Mouse (Mus musculus) forebrain, embryonic 16.5 days (tissue): ENCODE results near the gene C87436. TPM values are rescaled to one million over a fixed set of nuclear protein-coding genes. Genes with fewer than 3 reads are reported as not detected.

Experiments
- ATAC-seq: fragments of 200-750 bp; cut with Nextera tagmentation; 2 replicates; pipeline ENCODE4 v1.8.0; 2017; ENCODE audit warnings: mild to moderate bottlenecking, moderate library complexity
- H3K27ac ChIP-seq: fragments of 300-500 bp; sonication (generic); 2 replicates; pipeline ENCODE4 v1.5.1; 2014; ENCODE audit warnings: low read length, control low read depth
- H3K27me3 ChIP-seq: fragments of 300-500 bp; sonication (generic); replicated peaks from 2 replicates; pipeline ENCODE4 v1.6.1; 2014; ENCODE audit warnings: low read length; ENCODE audit not compliant: control insufficient read depth, insufficient read depth
- H3K36me3 ChIP-seq: fragments of 300-500 bp; sonication (generic); 2 replicates; pipeline ENCODE4 v1.6.1; 2014; ENCODE audit not compliant: control insufficient read depth, insufficient read depth
- H3K4me1 ChIP-seq: fragments of 300-500 bp; sonication (generic); replicated peaks from 2 replicates; pipeline ENCODE4 v1.6.1; 2014; ENCODE audit warnings: low read length; ENCODE audit not compliant: control insufficient read depth, insufficient read depth
- H3K4me2 ChIP-seq: fragments of 300-500 bp; sonication (generic); 2 replicates; pipeline ENCODE4 v1.6.1; 2014; ENCODE audit warnings: mild to moderate bottlenecking, low read length, control low read depth
- H3K4me3 ChIP-seq: fragments of 300-500 bp; sonication (generic); replicated peaks from 2 replicates; pipeline ENCODE4 v1.5.1; 2014; ENCODE audit warnings: mild to moderate bottlenecking, low read length, control low read depth
- H3K9ac ChIP-seq: fragments of 300-500 bp; sonication (generic); replicated peaks from 2 replicates; pipeline ENCODE4 v1.6.1; 2014; ENCODE audit warnings: low read depth, low read length, control low read depth
- H3K9me3 ChIP-seq: fragments of 300-500 bp; sonication (generic); 2 replicates; pipeline ENCODE4 v1.6.1; 2016; ENCODE audit warnings: low read length; ENCODE audit not compliant: control insufficient read depth
- WGBS: fragments of 180-500 bp; shearing (Covaris S2); extraction: QIAGEN DNeasy Blood & Tissue Kit; methylation state at CpG from one replicate; pipeline ENCODE4 v1.1.7; 2014; 5-methylcytosine and 5-hydroxymethylcytosine counted together
- polyA plus RNA-seq: library from polyadenylated mRNA; unstranded; fragments of >200 nt; fragmentation: Nextera tagmentation; extraction: Ambion mirVana; gene quantifications from 2 replicates; pipeline ENCODE4 v1.2.1, GENCODE M21; 2015

Gene C87436
- polyA plus RNA-seq, 1 experiment from 2014 or later, result 34.2 TPM

- Histone ChIP-seq H3K27me3 (no peaks in the 10 kb centered on the region), H3K9me3 (no peaks in the 10 kb centered on the region)
- 90% methylated on average over 10 of the region's 10 CpGs for WGBS
Observed at GRCm38 (mm10) chr6:86441571-86441970, 3.4 kb downstream of the C87436 start.

DNA sequence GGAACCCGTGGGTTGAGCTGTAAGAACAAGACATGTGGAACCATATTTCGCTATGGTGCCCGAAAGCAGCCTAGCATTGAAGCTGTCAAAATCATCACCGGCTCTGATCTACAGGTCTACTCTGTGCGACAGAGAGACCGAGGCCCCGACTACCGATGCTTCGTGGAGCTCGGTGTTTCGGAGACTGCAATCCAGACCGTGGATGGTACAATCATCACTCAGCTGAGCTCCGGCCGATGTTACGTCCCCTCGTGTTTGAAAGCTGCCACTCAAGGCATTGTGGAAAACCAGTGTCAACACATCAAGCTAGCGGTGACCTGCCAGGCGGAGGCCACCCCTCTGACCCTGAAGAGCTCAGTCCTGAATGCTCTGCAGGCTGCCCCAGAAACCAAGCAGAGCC is 7.4 kb downstream of the C87436 start:
- Histone ChIP-seq H3K4me2 (no peak overlapping the region), H3K36me3 (peaks cover 24% of the 10 kb centered on the region), H3K4me1 (no peaks in the 10 kb centered on the region), H3K9me3 (no peaks in the 10 kb centered on the region), H3K9ac (no peak overlapping the region), H3K4me3 (no peak overlapping the region), H3K27me3 (no peaks in the 10 kb centered on the region), H3K27ac (no peak overlapping the region)
- 96% methylated on average over 18 of the region's 18 CpGs for WGBS
- ATAC-seq, result no peak

More at GRCm38 (mm10) chr6:86441571-86441970, 3.4 kb downstream of the C87436 start:
- H3K36me3 ChIP-seq, result peaks cover 14% of the 10 kb centered on the region
- H3K4me3 ChIP-seq, result no peak overlapping the region
- ATAC-seq, result no peak
- no peak overlapping the region for H3K4me2 ChIP-seq
- H3K27ac ChIP-seq, result no peak overlapping the region
- peaks cover 13% of the 10 kb centered on the region for H3K4me1 ChIP-seq
- no peak overlapping the region for H3K9ac ChIP-seq

- no peaks in the 10 kb centered on the region for H3K4me1 ChIP-seq
- ATAC-seq, result no peak
- no peak overlapping the region for H3K27ac ChIP-seq
- H3K36me3 ChIP-seq, result peaks cover 30% of the 10 kb centered on the region
- no peaks in the 10 kb centered on the region for H3K9me3 ChIP-seq
- no peaks in the 10 kb centered on the region for H3K27me3 ChIP-seq
- WGBS, result 85% methylated on average over 1 of the region's 1 CpGs
- H3K9ac ChIP-seq, result no peak overlapping the region
- H3K4me2 ChIP-seq, result no peak overlapping the region
- H3K4me3 ChIP-seq, result no peak overlapping the region
Observed at GRCm38 (mm10) chr6:86446927-86447568, 8.9 kb downstream of the C87436 start.

- Histone ChIP-seq H3K9me3 (no peaks in the 10 kb centered on the region), H3K36me3 (peaks cover 20% of the 10 kb centered on the region), H3K27me3 (no peaks in the 10 kb centered on the region), H3K4me3 (no peak overlapping the region), H3K4me1 (no peaks in the 10 kb centered on the region), H3K4me2 (no peak overlapping the region), H3K27ac (no peak overlapping the region), H3K9ac (no peak overlapping the region)
- no peak for ATAC-seq
- 96% methylated on average over 3 of the region's 3 CpGs for WGBS
Observed at GRCm38 (mm10) chr6:86456727-86457126, 18.6 kb downstream of the C87436 start.

DNA sequence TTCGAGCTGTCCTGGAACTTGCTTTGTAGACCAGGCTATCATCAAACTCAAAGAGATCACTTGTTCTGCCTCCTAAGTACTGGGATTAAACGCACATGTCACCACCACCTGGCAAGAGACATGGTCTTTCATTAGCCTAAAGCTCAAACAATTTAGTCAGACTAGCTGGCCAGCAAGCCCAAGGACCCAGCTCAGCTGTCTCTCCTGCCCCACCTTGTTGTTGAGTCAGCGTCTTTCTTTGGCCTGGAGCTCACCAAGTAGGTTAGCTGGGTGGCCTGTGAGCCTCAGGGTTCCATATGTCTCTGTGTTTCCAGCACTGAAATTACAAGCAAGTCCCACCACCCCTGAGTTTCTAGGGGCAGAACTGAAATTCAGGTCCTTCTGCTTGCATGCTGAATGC is 24.9 kb downstream of the C87436 start:
- Histone ChIP-seq H3K27ac (no peak overlapping the region), H3K4me1 (no peaks in the 10 kb centered on the region), H3K36me3 (peaks cover 23% of the 10 kb centered on the region), H3K9me3 (no peaks in the 10 kb centered on the region), H3K4me3 (no peak overlapping the region), H3K9ac (no peak overlapping the region), H3K27me3 (no peaks in the 10 kb centered on the region), H3K4me2 (no peak overlapping the region)
- no peak for ATAC-seq
- WGBS, result 92% methylated on average over 3 of the region's 3 CpGs

DNA sequence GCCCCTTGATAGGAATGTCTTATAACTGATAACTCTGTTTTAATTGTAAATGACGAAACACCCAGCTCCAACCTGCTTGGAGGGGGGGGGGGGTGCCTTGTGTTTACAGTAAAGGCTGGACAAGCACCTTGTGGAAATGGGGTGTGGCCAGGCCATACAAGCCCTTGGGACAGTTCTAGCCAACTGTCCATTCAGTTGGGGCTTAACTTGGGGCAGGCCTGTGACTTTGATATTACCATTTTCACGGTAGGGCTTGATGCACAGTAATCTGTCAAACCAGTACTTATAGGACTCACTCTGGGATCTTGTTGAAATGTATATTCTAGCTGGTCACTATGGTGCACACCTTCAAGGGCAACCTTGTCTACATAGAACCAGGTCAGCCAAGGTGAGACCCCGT is 33.1 kb downstream of the C87436 start:
- Histone ChIP-seq H3K4me1 (peaks cover 16% of the 10 kb centered on the region), H3K36me3 (peaks cover 12% of the 10 kb centered on the region), H3K4me2 (peak overlapping the region; percentile 78; the same call in 1 of the 2 replicates), H3K27me3 (no peaks in the 10 kb centered on the region), H3K9ac (peak overlapping the region; percentile 62), H3K9me3 (no peaks in the 10 kb centered on the region), H3K4me3 (no peak overlapping the region), H3K27ac (peak overlapping the region; percentile 95)
- no peak for ATAC-seq
- WGBS, result 91% methylated on average over 3 of the region's 3 CpGs

DNA sequence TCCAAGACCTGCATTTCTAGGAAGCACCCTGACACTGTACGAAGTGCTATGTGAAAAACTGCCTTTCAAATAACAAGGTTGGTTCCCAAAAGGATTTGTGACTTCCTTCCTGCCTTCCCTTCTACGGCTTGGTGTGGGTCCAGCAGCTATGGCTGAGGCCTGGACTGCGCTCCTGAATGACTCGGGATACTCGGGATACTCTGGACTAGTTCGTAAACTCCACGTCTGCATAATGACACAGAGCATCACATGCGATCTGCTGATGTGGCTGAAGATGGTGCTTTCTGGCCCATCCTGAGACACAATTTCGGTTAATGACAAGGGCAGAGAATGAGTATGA is 33.6 kb downstream of the C87436 start:
- H3K27ac ChIP-seq, result peak overlapping the region; percentile 95
- 24% methylated on average over 9 of the region's 9 CpGs for WGBS
- H3K36me3 ChIP-seq, result peaks cover 10% of the 10 kb centered on the region
- peak overlapping the region; percentile 78 for H3K4me2 ChIP-seq
- H3K9me3 ChIP-seq, result no peaks in the 10 kb centered on the region
- H3K9ac ChIP-seq, result peak overlapping the region; percentile 62
- peaks cover 16% of the 10 kb centered on the region for H3K4me1 ChIP-seq
- peak overlapping the region; percentile 41 for H3K4me3 ChIP-seq
- no peaks in the 10 kb centered on the region for H3K27me3 ChIP-seq
- peak; percentile 19 for ATAC-seq

DNA sequence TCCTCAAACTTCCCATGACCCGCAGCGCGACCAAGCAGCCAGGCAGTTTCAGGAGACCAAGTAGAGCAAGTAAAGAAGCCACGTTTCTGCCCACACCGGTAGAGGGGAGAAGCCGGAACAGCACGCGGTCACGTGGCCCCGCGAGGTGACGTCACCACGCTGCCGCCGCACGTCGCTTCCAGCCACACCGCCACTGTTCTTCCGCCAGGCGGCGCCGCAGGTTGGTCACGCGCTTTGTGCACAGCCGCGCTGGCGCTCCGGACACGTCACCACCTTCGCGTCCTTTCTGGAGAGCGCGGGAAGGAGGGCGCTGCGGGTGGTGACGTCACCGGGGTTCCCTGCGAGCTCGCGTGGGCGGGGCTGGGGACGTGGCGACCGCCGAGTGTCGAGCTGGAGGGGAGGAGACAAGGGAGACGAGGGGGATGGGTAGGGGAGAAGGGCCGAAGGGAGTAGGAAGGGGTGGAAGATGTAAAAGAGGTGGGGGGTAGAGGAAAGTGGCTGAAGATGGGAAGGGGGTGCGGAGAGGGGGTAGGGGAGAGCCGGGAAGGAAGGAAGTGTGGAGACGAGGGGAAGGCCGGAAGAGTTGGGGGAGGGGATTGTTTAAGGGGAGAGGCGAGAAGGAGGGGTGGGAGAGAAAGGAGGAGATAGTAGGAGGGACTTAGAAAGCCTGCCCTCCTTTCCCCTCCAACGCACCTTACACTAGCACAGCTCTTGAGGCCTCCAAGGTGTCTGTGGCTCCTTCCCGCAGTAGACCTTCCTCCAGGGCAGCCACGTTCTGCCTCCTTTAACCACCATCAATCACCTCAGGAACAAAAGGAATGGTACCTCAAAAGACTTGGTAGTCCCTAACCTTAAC is 34.2 kb downstream of the C87436 start:
- H3K4me3 ChIP-seq, result peak overlapping the region; percentile 41
- no peaks in the 10 kb centered on the region for H3K9me3 ChIP-seq
- peaks cover 16% of the 10 kb centered on the region for H3K4me1 ChIP-seq
- peak overlapping the region; percentile 78 for H3K4me2 ChIP-seq
- whole genome bisulfite sequencing, result under 1% methylated on average over 56 of the region's 56 CpGs
- no peaks in the 10 kb centered on the region for H3K27me3 ChIP-seq
- ATAC-seq, result peak; percentile 95
- peak overlapping the region; percentile 64 for H3K9ac ChIP-seq
- H3K36me3 ChIP-seq, result peaks cover 8% of the 10 kb centered on the region; the same call in 1 of the 2 replicates
- peak overlapping the region; percentile 95 for H3K27ac ChIP-seq

- Histone ChIP-seq H3K4me1 (peaks cover 16% of the 10 kb centered on the region), H3K36me3 (peaks cover 5% of the 10 kb centered on the region; the same call in 1 of the 2 replicates), H3K27me3 (no peaks in the 10 kb centered on the region), H3K27ac (peak overlapping the region; percentile 95), H3K9ac (peak overlapping the region; percentile 64), H3K4me3 (peak overlapping the region; percentile 41), H3K9me3 (no peaks in the 10 kb centered on the region), H3K4me2 (peak overlapping the region; percentile 65)
- no peak for ATAC-seq
- WGBS, result 56% methylated on average over 7 of the region's 7 CpGs
Observed at GRCm38 (mm10) chr6:86473077-86473476, 34.9 kb downstream of the C87436 start.
